Mouse (Mus musculus) olfactory bulb, adult 2 months (tissue): ENCODE data around the gene Tbl3. TPM values are rescaled to one million over a fixed set of nuclear protein-coding genes. Genes with fewer than 3 reads are reported as not detected.

Experiments used
- H3K27ac ChIP-seq: fragments of 200-500 bp; 2 replicates; pipeline ENCODE4 v1.5.1; 2012; ENCODE audit warnings: low read depth, low read length; ENCODE audit not compliant: insufficient read depth
- H3K4me1 ChIP-seq: fragments of 200-500 bp; 2 replicates; pipeline ENCODE4 v1.6.1; 2012; ENCODE audit warnings: low read length; ENCODE audit not compliant: control insufficient read depth, insufficient read depth
- H3K4me3 ChIP-seq: fragments of 200-500 bp; 2 replicates; pipeline ENCODE4 v1.5.1; 2012; ENCODE audit warnings: mild to moderate bottlenecking, low read depth, low read length, moderate library complexity; ENCODE audit not compliant: insufficient read depth
- CTCF ChIP-seq: fragments of 200-500 bp; IDR thresholded peaks from 2 replicates; pipeline ENCODE4 v1.5.1; 2012; ENCODE audit warnings: low read depth, mild to moderate bottlenecking, low read length, moderate library complexity; ENCODE audit not compliant: insufficient read depth
- POLR2A ChIP-seq: fragments of 200-500 bp; IDR thresholded peaks from 2 replicates; pipeline ENCODE4 v1.6.1; 2012; ENCODE audit warnings: mild to moderate bottlenecking, low read depth, low read length, moderate library complexity; ENCODE audit not compliant: insufficient read depth
- WGBS: fragments of 180-500 bp; shearing (Covaris S2); methylation state at CpG from one replicate; pipeline ENCODE4 v1.1.7; 2018; 5-methylcytosine and 5-hydroxymethylcytosine counted together
- polyA plus RNA-seq: library from polyadenylated mRNA; stranded (reverse); fragments of >200 nt; gene quantifications from 2 replicates; pipeline ENCODE4 v1.2.4, GENCODE M21; 2012; ENCODE audit warnings: low replicate concordance; ENCODE audit not compliant: missing spikeins, insufficient read depth, insufficient read length

The Tbl3 gene
- polyA plus RNA-seq, 1 experiment: not detected

DNA sequence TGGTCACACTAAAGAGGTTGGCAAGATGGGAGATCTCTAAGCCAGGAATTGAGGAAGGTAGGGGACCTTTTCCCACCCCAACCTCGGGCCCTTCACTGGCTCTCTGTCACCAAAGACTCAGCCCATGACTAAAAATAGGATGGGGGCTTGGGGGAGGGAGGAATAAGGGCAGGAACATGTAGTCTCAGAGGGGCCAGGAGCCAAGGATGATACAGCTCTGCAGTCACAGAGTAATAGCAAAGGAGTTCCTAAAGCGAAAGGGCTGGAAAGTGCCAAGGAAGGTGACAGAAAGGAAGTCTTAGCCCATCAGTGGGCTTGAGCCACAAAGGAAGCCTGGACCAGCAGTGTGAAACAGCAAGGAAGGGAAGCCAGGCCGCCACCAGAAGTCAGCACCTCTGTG is 55.6 kb downstream of the Tbl3 start:
- no peak for TF ChIP-seq CTCF
- no peak for TF ChIP-seq POLR2A
- Histone ChIP-seq H3K4me1 (peaks cover 29% of the 10 kb centered on the region), H3K4me3 (no peak overlapping the region), H3K27ac (no peak overlapping the region)
- WGBS: 80% methylated on average over 3 of the region's 3 CpGs

DNA sequence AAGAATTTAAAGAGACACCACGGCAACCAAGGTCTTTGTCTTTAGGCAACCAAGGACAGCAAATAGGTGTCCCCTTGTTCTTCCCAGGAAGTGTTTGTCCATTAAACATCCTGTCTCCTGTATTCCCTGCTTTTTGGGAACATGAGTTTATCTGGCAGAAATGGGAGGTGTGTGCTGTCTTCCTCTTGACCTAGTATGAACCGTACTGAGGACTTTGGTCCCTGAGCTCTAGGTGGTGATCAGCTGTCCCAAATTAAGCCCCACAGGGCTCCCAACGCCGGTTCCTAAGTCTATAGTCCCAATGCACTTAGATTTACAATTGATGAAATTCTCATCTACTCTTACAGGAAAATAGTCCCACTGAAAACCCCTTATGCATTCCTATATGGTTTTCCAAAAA is 56.7 kb downstream of the Tbl3 start:
- peaks cover 35% of the 10 kb centered on the region for H3K4me1 ChIP-seq
- WGBS: 69% methylated on average over 4 of the region's 4 CpGs
- peak overlapping the region; percentile 64; the same call in 1 of the 2 replicates for H3K27ac ChIP-seq
- peak overlapping the region; percentile 76; the same call in 1 of the 2 replicates for H3K4me3 ChIP-seq
- TF ChIP-seq CTCF: no peak
- no peak for TF ChIP-seq POLR2A

DNA sequence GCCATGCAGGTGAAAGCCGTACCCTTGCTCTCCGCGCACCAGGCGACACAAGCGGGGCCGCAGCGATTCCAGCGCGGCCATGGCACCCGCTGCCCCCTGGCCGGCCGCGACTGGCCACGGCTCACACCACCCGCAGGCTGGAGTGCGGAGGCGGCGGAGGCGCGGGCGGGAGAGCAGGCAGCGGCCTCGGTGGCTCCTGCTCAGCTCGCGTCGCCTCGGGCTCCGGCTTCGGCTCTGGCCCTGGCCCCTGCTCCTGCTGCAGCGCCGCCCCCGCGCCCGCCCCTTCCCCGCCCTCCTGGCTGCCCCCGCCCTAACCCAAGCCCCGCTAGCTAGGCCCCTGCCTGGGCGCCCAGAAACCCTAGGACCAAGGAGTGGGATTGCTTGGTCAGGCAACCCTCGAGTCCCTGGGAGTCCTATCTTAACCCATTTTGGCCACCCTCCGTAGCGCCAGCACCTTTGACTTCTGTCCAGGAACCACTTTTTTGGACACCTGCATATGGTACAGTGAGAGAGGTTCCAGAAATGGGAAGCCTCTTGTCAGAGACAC is 57.3 kb downstream of the Tbl3 start, which contains the start of gene Slc9a3r2:
TSS of gene Slc9a3r2 (minus strand) at position 258 of the 547 bp plus-strand sequence.
- H3K27ac ChIP-seq: peak within 1 kb of the TSS; percentile 86
- no peak for TF ChIP-seq CTCF
- TF ChIP-seq POLR2A: peak; percentile 28; the same call in 1 of the 2 replicates
- WGBS: 1% methylated on average over 39 of the region's 41 CpGs
- peak within 1 kb of the TSS; percentile 76 for H3K4me3 ChIP-seq
- H3K4me1 ChIP-seq: peaks cover 42% of the 10 kb centered on the region

DNA sequence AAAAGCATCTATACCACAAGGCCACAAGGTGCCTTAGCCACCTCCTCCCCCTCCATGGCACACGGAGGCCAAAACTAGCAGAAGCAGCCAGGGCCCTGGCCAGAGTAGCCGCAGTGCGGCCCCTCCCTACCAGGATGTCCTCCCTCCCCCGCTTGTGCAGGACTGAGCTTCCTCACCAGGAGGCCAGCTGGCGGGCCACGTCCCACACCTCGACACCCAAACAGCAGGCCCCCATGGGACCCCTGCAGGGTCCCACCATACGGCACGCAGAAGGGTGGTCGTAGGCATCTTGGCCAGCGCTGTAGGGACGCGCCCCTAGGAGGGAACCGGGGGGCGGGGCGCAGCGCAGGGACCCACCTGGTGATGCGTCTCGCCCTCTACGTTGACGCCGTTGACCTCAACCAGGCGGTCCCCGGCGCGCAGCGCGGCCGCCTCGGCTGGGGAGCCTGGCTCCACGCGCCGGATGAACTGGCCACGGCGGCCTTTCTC is 57.8 kb downstream of the Tbl3 start:
- Histone ChIP-seq H3K4me1 (peaks cover 47% of the 10 kb centered on the region), H3K27ac (peak overlapping the region; percentile 86), H3K4me3 (peak overlapping the region; percentile 76)
- under 1% methylated on average over 35 of the region's 35 CpGs for WGBS
- TF ChIP-seq CTCF (no peak), POLR2A (no peak)

DNA sequence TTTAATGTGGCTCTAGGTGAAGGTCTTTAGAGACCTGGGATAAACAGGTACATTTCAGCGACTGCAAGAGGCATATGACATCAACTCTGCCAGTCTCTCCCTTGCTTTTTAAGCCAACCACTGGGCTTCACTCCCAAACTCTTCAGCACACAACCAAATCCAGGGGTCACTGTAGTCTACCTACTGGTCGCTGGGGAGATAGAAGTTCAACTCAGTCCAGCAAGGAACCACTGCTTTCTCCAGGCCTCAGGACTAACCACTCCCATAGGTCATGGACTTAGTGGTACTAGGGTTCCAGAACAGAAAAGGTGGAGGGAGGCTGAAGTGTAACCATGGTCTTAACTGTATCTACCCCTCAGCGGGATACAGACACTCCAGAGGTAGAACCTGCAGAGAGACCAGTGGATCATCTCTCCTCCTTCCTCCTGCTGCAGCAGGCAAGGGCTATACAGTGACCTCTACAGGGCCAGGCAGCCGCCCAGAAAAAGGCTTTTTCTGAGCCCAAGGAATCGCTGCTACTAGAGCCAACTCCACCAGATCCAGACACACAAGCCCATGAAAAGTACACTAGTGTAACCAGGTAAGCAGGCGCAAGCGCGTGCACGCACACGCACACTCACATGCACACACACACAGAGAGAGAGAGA is 58.6 kb downstream of the Tbl3 start:
- no peak for TF ChIP-seq POLR2A
- no peak for TF ChIP-seq CTCF
- H3K4me3 ChIP-seq: peak overlapping the region; percentile 76
- peaks cover 54% of the 10 kb centered on the region for H3K4me1 ChIP-seq
- WGBS: 69% methylated on average over 10 of the region's 10 CpGs
- H3K27ac ChIP-seq: peak overlapping the region; percentile 86

Other genes starting within 250 kb of the Tbl3 start
- not detected in 2 replicates for gene E4f1, start 237.3 kb downstream of the Tbl3 start, polyA plus RNA-seq
- gene Pgp, start 237.3 kb downstream of the Tbl3 start, polyA plus RNA-seq: not detected in 2 replicates
- gene Bricd5, start 233.8 kb downstream of the Tbl3 start, polyA plus RNA-seq: not detected in 2 replicates
- gene Mlst8, start 228.6 kb downstream of the Tbl3 start, polyA plus RNA-seq: not detected in 2 replicates
- gene Caskin1, start 219.1 kb downstream of the Tbl3 start, polyA plus RNA-seq: not detected in 2 replicates
- not detected in 2 replicates for gene Traf7, start 179.7 kb downstream of the Tbl3 start, polyA plus RNA-seq
- not detected in 2 replicates for gene Rab26, start 173.4 kb downstream of the Tbl3 start, polyA plus RNA-seq
- gene Pkd1, start 157.8 kb downstream of the Tbl3 start, polyA plus RNA-seq: not detected in 2 replicates
- 286 TPM in 1 of 2 replicates, not detected in the other for gene Tsc2, start 75.0 kb downstream of the Tbl3 start, polyA plus RNA-seq
- gene Nthl1, start 75.0 kb downstream of the Tbl3 start, polyA plus RNA-seq: not detected in 2 replicates
- not detected in 2 replicates for gene Slc9a3r2, start 57.3 kb downstream of the Tbl3 start, polyA plus RNA-seq
- gene Npw, start 49.2 kb downstream of the Tbl3 start, polyA plus RNA-seq: not detected in 2 replicates
- gene Zfp598, start 38.0 kb downstream of the Tbl3 start, polyA plus RNA-seq: not detected in 2 replicates
- gene Syngr3, start 17.7 kb downstream of the Tbl3 start, polyA plus RNA-seq: not detected in 2 replicates
- not detected in 2 replicates for gene Gfer, start 11.5 kb downstream of the Tbl3 start, polyA plus RNA-seq
- not detected in 2 replicates for gene Noxo1, start 11.4 kb downstream of the Tbl3 start, polyA plus RNA-seq
- not detected in 2 replicates for gene Rnf151, start 10.4 kb upstream of the Tbl3 start, polyA plus RNA-seq
- not detected in 2 replicates for gene Rps2, start 10.5 kb upstream of the Tbl3 start, polyA plus RNA-seq
- not detected in 2 replicates for gene Ndufb10, start 16.8 kb upstream of the Tbl3 start, polyA plus RNA-seq
- not detected in 2 replicates for gene Rpl3l, start 20.2 kb upstream of the Tbl3 start, polyA plus RNA-seq
- gene Msrb1, start 29.0 kb upstream of the Tbl3 start, polyA plus RNA-seq: not detected in 2 replicates
- not detected in 2 replicates for gene Hs3st6, start 45.3 kb upstream of the Tbl3 start, polyA plus RNA-seq
- not detected in 2 replicates for gene Meiob, start 96.6 kb upstream of the Tbl3 start, polyA plus RNA-seq
- not detected in 2 replicates for gene Hagh, start 132.5 kb upstream of the Tbl3 start, polyA plus RNA-seq
- not detected in 2 replicates for gene Fahd1, start 142.7 kb upstream of the Tbl3 start, polyA plus RNA-seq
- not detected in 2 replicates for gene Igfals, start 158.3 kb upstream of the Tbl3 start, polyA plus RNA-seq
- not detected in 2 replicates for gene Nubp2, start 178.7 kb upstream of the Tbl3 start, polyA plus RNA-seq
- gene Spsb3, start 179.0 kb upstream of the Tbl3 start, polyA plus RNA-seq: not detected in 2 replicates
- not detected in 2 replicates for gene Eme2, start 187.4 kb upstream of the Tbl3 start, polyA plus RNA-seq
- not detected in 2 replicates for gene Mrps34, start 187.5 kb upstream of the Tbl3 start, polyA plus RNA-seq
- not detected in 2 replicates for gene Nme3, start 188.8 kb upstream of the Tbl3 start, polyA plus RNA-seq
- 307 TPM in 1 of 2 replicates, not detected in the other for gene Mapk8ip3, start 229.3 kb upstream of the Tbl3 start, polyA plus RNA-seq